Mouse (Mus musculus): ENCODE data around the gene Bbof1. TPM values are rescaled to one million over a fixed set of nuclear protein-coding genes. Genes with fewer than 3 reads are reported as not detected.

The Bbof1 gene
- polyA plus RNA-seq, 1 experiment, result 33.0 TPM

DNA sequence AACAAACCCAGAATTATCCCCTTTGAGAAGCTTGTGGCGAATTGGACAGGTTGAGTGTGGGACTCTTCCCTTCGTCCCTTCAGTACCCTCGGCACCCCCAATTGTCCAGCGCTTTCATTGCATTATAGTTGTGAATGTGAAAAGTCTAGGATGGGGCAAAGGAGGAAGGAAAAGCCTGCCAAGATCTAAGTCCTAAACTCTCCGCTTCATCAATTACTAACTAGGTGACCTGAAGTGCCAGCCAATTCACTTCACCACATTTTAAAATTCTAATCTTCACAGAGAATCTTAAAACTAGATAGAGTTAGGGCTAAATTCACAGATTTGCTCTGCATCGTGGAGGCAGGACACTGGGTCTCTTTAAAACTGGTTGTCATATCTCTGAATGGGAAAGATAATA is 39.3 kb downstream of the Bbof1 start:
- TF ChIP-seq POLR2A (IDR thresholded peaks at IDR 0.05; ENCODE audit: control insufficient read depth, low read depth, low read length), result no peak
- TF ChIP-seq CTCF (IDR thresholded peaks at IDR 0.05; ENCODE audit: control insufficient read depth, insufficient read depth, insufficient replicate concordance, low read depth, low read length), result no peak
- Histone ChIP-seq H3K27ac (ENCODE audit: control insufficient read depth, insufficient read depth, low read depth, low read length) (no peak overlapping the region), H3K36me3 (ENCODE audit: control insufficient read depth, insufficient read depth, low read length) (no peaks in the 10 kb centered on the region; the same call in 1 of the 2 replicates), H3K27me3 (ENCODE audit: control insufficient read depth, insufficient read depth, low read length) (no peaks in the 10 kb centered on the region), H3K4me3 (ENCODE audit: control insufficient read depth, low read depth, low read length) (no peak overlapping the region), H3K4me1 (ENCODE audit: control insufficient read depth, insufficient read depth, low read length) (peaks cover 4% of the 10 kb centered on the region)

GRCm38 (mm10) chr12:84449887-84450286 is 41.0 kb downstream of the Bbof1 start:
- Histone ChIP-seq H3K4me1 (ENCODE audit: control insufficient read depth, insufficient read depth, low read length) (peaks cover 4% of the 10 kb centered on the region), H3K27me3 (ENCODE audit: control insufficient read depth, insufficient read depth, low read length) (no peaks in the 10 kb centered on the region), H3K27ac (ENCODE audit: control insufficient read depth, insufficient read depth, low read depth, low read length) (no peak overlapping the region), H3K36me3 (ENCODE audit: control insufficient read depth, insufficient read depth, low read length) (no peaks in the 10 kb centered on the region), H3K4me3 (ENCODE audit: control insufficient read depth, low read depth, low read length) (peak overlapping the region; percentile 93)
- TF ChIP-seq CTCF (IDR thresholded peaks at IDR 0.05; ENCODE audit: control insufficient read depth, insufficient read depth, insufficient replicate concordance, low read depth, low read length) (no peak), POLR2A (IDR thresholded peaks at IDR 0.05; ENCODE audit: control insufficient read depth, low read depth, low read length) (no peak)

GRCm38 (mm10) chr12:84450351-84450717 is 41.5 kb downstream of the Bbof1 start:
- TF ChIP-seq CTCF (IDR thresholded peaks at IDR 0.05; ENCODE audit: control insufficient read depth, insufficient read depth, insufficient replicate concordance, low read depth, low read length) (no peak), POLR2A (IDR thresholded peaks at IDR 0.05; ENCODE audit: control insufficient read depth, low read depth, low read length) (no peak)
- H3K4me1 ChIP-seq (ENCODE audit: control insufficient read depth, insufficient read depth, low read length), result peaks cover 4% of the 10 kb centered on the region
- H3K4me3 ChIP-seq (ENCODE audit: control insufficient read depth, low read depth, low read length), result peak overlapping the region; percentile 93
- H3K36me3 ChIP-seq (ENCODE audit: control insufficient read depth, insufficient read depth, low read length), result no peaks in the 10 kb centered on the region
- peak overlapping the region; percentile 91 for H3K27ac ChIP-seq (ENCODE audit: control insufficient read depth, insufficient read depth, low read depth, low read length)
- H3K27me3 ChIP-seq (ENCODE audit: control insufficient read depth, insufficient read depth, low read length), result no peaks in the 10 kb centered on the region

DNA sequence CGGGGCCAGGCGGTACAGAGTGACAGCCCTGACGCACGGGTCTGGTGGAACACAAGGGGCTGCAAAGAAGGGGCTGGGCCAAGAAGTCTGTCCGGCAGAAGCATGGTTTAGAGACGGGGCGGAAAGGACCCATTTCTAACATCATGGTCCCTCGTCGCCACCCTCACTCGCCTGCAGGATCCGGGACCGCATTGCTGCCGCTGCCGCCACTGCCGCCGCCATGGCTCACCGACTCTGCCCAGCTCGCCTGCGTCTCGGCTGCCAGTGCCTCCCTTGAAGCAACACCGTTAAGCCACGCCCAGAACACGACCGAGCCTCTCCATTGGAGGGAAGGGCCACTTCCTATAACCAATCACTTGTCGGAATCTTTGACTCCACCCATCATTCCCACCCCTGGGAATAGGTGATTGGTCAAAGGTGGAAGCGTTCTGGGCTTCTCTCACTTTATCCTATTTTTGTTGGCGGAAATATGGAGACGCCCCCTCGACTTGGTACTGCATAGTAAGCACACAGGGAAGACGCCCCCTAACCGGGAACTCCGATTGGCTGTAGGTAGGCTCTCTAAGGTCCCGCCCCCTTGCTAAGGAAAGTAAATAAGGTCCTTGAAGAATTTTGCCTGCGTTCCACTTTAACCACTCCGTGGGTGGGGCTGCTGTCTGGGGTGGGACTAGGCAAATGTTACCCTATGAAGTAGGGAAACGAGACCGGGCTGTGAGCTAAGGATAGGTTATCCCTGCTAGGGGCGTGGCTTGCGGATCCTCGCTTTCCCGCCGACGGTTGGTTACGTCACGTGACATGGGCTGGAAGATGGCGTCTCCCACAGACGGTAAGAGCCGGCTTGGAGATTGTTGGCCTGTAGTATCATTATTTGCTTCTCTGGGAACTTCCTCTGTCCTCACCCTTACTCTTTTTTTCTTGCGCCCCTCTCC is 42.1 kb downstream of the Bbof1 start, which contains the start of the genes Aldh6a1 and Lin52:
Gene Aldh6a1, minus strand, starts transcription at position 287 of the 929 bp plus-strand sequence.
Gene Lin52, plus strand, starts transcription at position 705 of the 929 bp plus-strand sequence.
- Histone ChIP-seq H3K36me3 (ENCODE audit: control insufficient read depth, insufficient read depth, low read length) (no peaks in the 10 kb centered on the region), H3K4me3 (ENCODE audit: control insufficient read depth, low read depth, low read length) (peak within 1 kb of the TSS; percentile 93), H3K4me1 (ENCODE audit: control insufficient read depth, insufficient read depth, low read length) (peaks cover 4% of the 10 kb centered on the region), H3K27ac (ENCODE audit: control insufficient read depth, insufficient read depth, low read depth, low read length) (peak within 1 kb of the TSS; percentile 91), H3K27me3 (ENCODE audit: control insufficient read depth, insufficient read depth, low read length) (no peaks in the 10 kb centered on the region)
- TF ChIP-seq POLR2A (IDR thresholded peaks at IDR 0.05; ENCODE audit: control insufficient read depth, low read depth, low read length) (peak; percentile 98), CTCF (IDR thresholded peaks at IDR 0.05; ENCODE audit: control insufficient read depth, insufficient read depth, insufficient replicate concordance, low read depth, low read length) (peak; percentile 20; the same call in 1 of the 2 replicates)

- Histone ChIP-seq H3K27me3 (ENCODE audit: control insufficient read depth, insufficient read depth, low read length) (no peaks in the 10 kb centered on the region), H3K36me3 (ENCODE audit: control insufficient read depth, insufficient read depth, low read length) (no peaks in the 10 kb centered on the region), H3K4me1 (ENCODE audit: control insufficient read depth, insufficient read depth, low read length) (peaks cover 4% of the 10 kb centered on the region), H3K4me3 (ENCODE audit: control insufficient read depth, low read depth, low read length) (peak overlapping the region; percentile 93), H3K27ac (ENCODE audit: control insufficient read depth, insufficient read depth, low read depth, low read length) (peak overlapping the region; percentile 91)
- TF ChIP-seq CTCF (IDR thresholded peaks at IDR 0.05; ENCODE audit: control insufficient read depth, insufficient read depth, insufficient replicate concordance, low read depth, low read length) (no peak), POLR2A (IDR thresholded peaks at IDR 0.05; ENCODE audit: control insufficient read depth, low read depth, low read length) (no peak)
Measured at GRCm38 (mm10) chr12:84451801-84452200, 42.9 kb downstream of the Bbof1 start.

- Histone ChIP-seq H3K36me3 (ENCODE audit: control insufficient read depth, insufficient read depth, low read length) (peaks cover 5% of the 10 kb centered on the region), H3K27me3 (ENCODE audit: control insufficient read depth, insufficient read depth, low read length) (no peaks in the 10 kb centered on the region), H3K27ac (ENCODE audit: control insufficient read depth, insufficient read depth, low read depth, low read length) (no peak overlapping the region), H3K4me1 (ENCODE audit: control insufficient read depth, insufficient read depth, low read length) (no peaks in the 10 kb centered on the region), H3K4me3 (ENCODE audit: control insufficient read depth, low read depth, low read length) (no peak overlapping the region)
- no peak for TF ChIP-seq CTCF (IDR thresholded peaks at IDR 0.05; ENCODE audit: control insufficient read depth, insufficient read depth, insufficient replicate concordance, low read depth, low read length)
- no peak for TF ChIP-seq POLR2A (IDR thresholded peaks at IDR 0.05; ENCODE audit: control insufficient read depth, low read depth, low read length)
Measured at GRCm38 (mm10) chr12:84456911-84457310, 48.0 kb downstream of the Bbof1 start.

DNA sequence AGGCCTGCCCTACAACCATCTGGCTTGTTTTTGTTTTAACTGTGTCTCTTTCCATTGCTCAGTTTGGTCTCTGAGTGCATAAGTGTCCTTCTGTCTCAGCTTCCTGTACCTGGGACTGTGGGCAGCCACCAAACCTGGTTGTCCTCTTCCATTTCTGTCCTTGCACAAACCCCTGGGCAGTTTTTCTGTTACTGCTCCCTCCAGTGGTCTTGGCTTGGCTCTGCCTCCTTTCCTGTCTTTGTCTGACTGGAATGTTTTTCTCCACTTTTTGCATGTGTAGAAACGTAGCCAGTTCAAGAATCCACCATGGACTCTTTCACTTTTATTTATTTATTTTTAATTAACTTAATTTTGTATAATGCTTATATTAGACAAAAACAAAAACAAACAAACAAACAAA is 51.0 kb downstream of the Bbof1 start:
- H3K36me3 ChIP-seq (ENCODE audit: control insufficient read depth, insufficient read depth, low read length), result peaks cover 5% of the 10 kb centered on the region
- no peak overlapping the region for H3K4me3 ChIP-seq (ENCODE audit: control insufficient read depth, low read depth, low read length)
- H3K4me1 ChIP-seq (ENCODE audit: control insufficient read depth, insufficient read depth, low read length), result no peaks in the 10 kb centered on the region
- H3K27ac ChIP-seq (ENCODE audit: control insufficient read depth, insufficient read depth, low read depth, low read length), result no peak overlapping the region
- TF ChIP-seq POLR2A (IDR thresholded peaks at IDR 0.05; ENCODE audit: control insufficient read depth, low read depth, low read length) (no peak), CTCF (IDR thresholded peaks at IDR 0.05; ENCODE audit: control insufficient read depth, insufficient read depth, insufficient replicate concordance, low read depth, low read length) (no peak)
- no peaks in the 10 kb centered on the region for H3K27me3 ChIP-seq (ENCODE audit: control insufficient read depth, insufficient read depth, low read length)
